Mouse (Mus musculus) midbrain, postnatal 0 days (tissue): Measurements from ENCODE around the gene Gm15319. TPM values are rescaled to one million over a fixed set of nuclear protein-coding genes. Genes with fewer than 3 reads are reported as not detected.
"Not testable (repeated sequence)": the region's sequence is repeated elsewhere in the genome, so short reads cannot be mapped to it uniquely, and the experiment has no call there.

Source experiments
- ATAC-seq: fragments of 200-750 bp; cut with Nextera tagmentation; 2 replicates; pipeline ENCODE4 v1.8.0; 2017; ENCODE audit warnings: moderate number of reproducible peaks, mild to moderate bottlenecking, moderate TSS enrichment, moderate library complexity; ENCODE audit not compliant: low FRiP score
- DNase-seq: peaks from one replicate; pipeline ENCODE4 v3.0.0-alpha.2; 2015; ENCODE audit warnings: low spot score
- H3K27ac ChIP-seq: fragments of 300-500 bp; sonication (generic); 2 replicates; pipeline ENCODE4 v1.5.1; 2014; ENCODE audit warnings: low read depth, mild to moderate bottlenecking, low read length, mixed read lengths
- H3K27me3 ChIP-seq: fragments of 300-500 bp; sonication (generic); 2 replicates; pipeline ENCODE4 v1.6.1; 2014; ENCODE audit warnings: low read length, control low read depth, mixed read lengths; ENCODE audit not compliant: insufficient read depth
- H3K36me3 ChIP-seq: fragments of 300-500 bp; sonication (generic); 2 replicates; pipeline ENCODE4 v1.6.1; 2014; ENCODE audit warnings: low read length, control low read depth, mixed read lengths; ENCODE audit not compliant: insufficient read depth
- H3K4me1 ChIP-seq: fragments of 300-500 bp; sonication (generic); 2 replicates; pipeline ENCODE4 v1.6.1; 2014; ENCODE audit warnings: mild to moderate bottlenecking, control low read depth, antibody characterized with exemption, low read length, mixed read lengths; ENCODE audit not compliant: insufficient read depth
- H3K4me2 ChIP-seq: fragments of 300-500 bp; sonication (generic); 2 replicates; pipeline ENCODE4 v1.6.1; 2014; ENCODE audit warnings: low read depth, mild to moderate bottlenecking, low read length, mixed read lengths; ENCODE audit not compliant: poor library complexity, severe bottlenecking
- H3K4me3 ChIP-seq: fragments of 300-500 bp; sonication (generic); 2 replicates; pipeline ENCODE4 v1.5.1; 2014; ENCODE audit warnings: low read depth, mild to moderate bottlenecking, low read length, moderate library complexity
- H3K9ac ChIP-seq: fragments of 300-500 bp; sonication (generic); replicated peaks from 2 replicates; pipeline ENCODE4 v1.6.1; 2014; ENCODE audit warnings: mild to moderate bottlenecking, low read length, moderate library complexity, mixed read lengths; ENCODE audit not compliant: poor library complexity, severe bottlenecking
- H3K9me3 ChIP-seq: fragments of 300-500 bp; sonication (generic); 2 replicates; pipeline ENCODE4 v1.6.1; 2016; ENCODE audit warnings: low read length, control low read depth
- WGBS: fragments of 180-500 bp; shearing (Covaris S2); extraction: QIAGEN DNeasy Blood & Tissue Kit; methylation state at CpG from one replicate; pipeline ENCODE4 v1.1.7; 2014; 5-methylcytosine and 5-hydroxymethylcytosine counted together
- polyA plus RNA-seq: library from polyadenylated mRNA; unstranded; fragments of >200 nt; fragmentation: Nextera tagmentation; extraction: Ambion mirVana; gene quantifications from 2 replicates; pipeline ENCODE4 v1.2.1, GENCODE M21; 2015
- total RNA-seq: library from RNA; depleted of rRNA; stranded (reverse); fragments of >200 nt; gene quantifications from 2 replicates; pipeline ENCODE4 v1.2.3, GENCODE M21; 2014

Gene Gm15319
- total and polyA plus RNA-seq, 2 experiments from 2014 or later = 0.77 TPM; not detected in 1

DNA sequence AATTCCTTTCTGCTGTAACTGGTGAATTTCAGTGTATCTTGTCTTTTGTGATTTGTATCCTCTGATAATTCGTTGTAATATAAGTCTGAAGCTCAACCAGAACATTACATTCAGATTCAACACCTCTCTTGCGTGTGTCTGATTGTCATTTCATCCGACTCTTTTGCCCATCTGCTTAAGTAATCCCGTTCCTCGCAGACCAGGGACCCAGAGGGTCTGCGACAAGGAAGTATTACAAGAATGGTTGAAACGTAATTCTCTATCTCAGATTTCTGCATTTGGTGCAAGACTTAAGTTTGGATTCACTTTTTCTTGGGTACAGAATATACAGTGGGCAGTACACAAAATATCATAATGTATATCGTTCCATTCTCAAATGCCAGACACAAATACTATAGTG, 73.0 kb downstream of the Gm15319 start:
- H3K9me3 ChIP-seq, ATAC-seq: not testable (repeated sequence)

DNA sequence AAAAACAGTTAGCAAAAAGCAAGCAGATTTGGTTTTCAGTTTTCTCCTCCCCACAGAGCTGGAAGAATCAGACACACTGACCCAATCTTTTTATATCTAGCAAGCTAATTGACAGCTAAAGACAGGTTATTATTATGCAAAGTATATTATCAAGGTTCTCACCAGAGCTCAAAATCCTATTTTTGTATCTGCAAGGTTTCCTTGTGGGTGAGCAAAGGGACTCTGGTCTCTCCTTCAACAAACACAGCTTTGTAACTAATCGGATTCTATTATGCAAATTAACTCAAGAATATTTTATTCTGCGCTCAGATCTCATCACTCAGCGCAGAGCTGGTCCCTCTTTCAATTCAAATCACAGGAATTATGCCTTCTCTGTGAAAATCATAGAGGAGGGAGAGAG, 74.1 kb downstream of the Gm15319 start:
- not testable (repeated sequence) for DNase-seq, H3K4me3 ChIP-seq, H3K9me3 ChIP-seq, H3K4me1 ChIP-seq, H3K27ac ChIP-seq, H3K27me3 ChIP-seq, ATAC-seq, H3K9ac ChIP-seq, H3K4me2 ChIP-seq, H3K36me3 ChIP-seq
- 65% methylated on average over 1 of the region's 3 CpGs for WGBS

More for the DNA sequence above, 73.0 kb downstream of the Gm15319 start:
- H3K4me2 ChIP-seq, H3K27me3 ChIP-seq, H3K4me1 ChIP-seq, H3K4me3 ChIP-seq, H3K27ac ChIP-seq, H3K9ac ChIP-seq, DNase-seq, H3K36me3 ChIP-seq: not testable (repeated sequence)
- 86% methylated on average over 4 of the region's 8 CpGs for whole genome bisulfite sequencing

DNA sequence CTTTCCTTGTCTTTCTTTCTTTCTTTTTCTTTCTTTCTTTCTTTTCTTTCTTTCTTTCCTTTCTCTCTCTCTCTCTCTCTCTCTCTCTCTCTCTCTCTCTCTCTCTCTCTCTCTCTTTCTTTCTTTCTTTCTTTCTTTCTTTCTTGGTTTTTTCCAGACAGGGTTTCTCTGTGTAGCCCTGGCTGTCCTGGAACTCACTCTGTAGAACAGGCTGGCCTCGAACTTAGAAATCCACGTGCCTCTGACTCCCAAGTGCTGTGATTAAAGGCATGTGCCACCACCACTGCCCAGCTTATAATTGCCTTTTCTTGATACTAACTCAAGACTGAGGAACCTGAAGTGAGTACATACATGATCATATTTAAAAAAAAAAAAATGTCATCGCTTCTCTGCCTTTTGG, 75.3 kb downstream of the Gm15319 start:
- H3K9ac ChIP-seq, H3K27me3 ChIP-seq, ATAC-seq, H3K4me2 ChIP-seq, H3K27ac ChIP-seq, H3K36me3 ChIP-seq, DNase-seq, H3K4me1 ChIP-seq, H3K9me3 ChIP-seq, H3K4me3 ChIP-seq: not testable (repeated sequence)
- WGBS = 93% methylated on average over 3 of the region's 3 CpGs
